Mouse (Mus musculus) kidney, adult 2 months (tissue): ENCODE measurements around the gene Spsb1.

Experiments used
- CTCF ChIP-seq: fragments of 200-500 bp; conservative IDR thresholded peaks from 2 replicates; pipeline ENCODE4 v1.5.1; 2011; ENCODE audit warnings: low read depth, mild to moderate bottlenecking, control low read depth, low read length, moderate library complexity, mixed read lengths; ENCODE audit not compliant: insufficient read depth, insufficient read length
- POLR2A ChIP-seq: fragments of 200-500 bp; IDR thresholded peaks from one replicate; pipeline ENCODE4 v1.6.1; 2011; ENCODE audit warnings: low read depth, low read length, control low read depth

DNA sequence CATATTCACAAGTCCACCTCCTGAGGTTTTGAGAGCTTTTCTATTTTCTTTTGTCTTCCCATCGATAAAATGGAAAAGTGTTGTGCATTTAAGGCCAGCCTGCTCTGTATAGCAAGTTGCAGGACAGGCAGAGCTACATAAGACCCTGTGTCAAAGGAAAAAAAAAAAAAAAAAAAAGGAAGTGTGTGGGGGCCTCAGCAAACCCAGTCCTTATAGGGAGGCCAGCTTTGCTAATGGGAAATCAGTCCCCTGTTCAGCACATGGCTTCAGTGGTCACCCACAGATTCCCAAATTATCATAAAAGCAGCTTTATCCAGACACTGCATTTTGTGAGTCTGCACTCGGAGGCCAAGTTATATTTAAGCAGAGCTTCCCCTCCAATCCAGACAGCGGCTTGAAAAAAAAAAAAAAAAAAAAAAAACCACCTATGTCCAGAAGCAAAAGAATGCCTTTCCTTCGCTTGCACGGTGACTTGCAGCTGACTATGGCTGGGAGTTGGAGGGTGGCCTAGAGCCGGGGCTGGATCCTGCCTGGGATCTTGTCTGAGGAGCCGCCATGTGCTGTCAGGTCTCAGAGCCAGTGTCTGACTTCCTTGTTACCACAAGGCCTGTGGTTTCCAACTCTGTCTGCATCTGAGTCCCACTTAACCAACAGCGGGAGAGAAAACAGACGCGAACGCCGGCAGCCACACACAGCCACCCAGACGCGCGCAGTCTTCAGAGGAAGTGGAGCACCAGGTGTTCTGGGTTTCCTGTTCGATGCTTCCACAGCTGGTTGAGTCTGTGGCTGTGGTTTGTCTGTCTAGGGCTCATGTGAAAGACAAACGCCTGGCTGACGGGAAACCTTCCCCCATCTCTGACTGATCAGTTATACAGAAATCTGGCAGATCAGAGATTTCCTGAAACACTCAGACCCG, 98.7 kb downstream of the Spsb1 start:
- no peak for TF ChIP-seq CTCF
- TF ChIP-seq POLR2A = no peak
